Mouse (Mus musculus) gastrocnemius, postnatal 14 days (tissue): ENCODE data around the gene Ldb2. TPM values are rescaled to one million over a fixed set of nuclear protein-coding genes. Genes with fewer than 3 reads are reported as not detected.
A peak's percentile ranks its signal among the peaks of the same experiment; 100 is the strongest.

Source experiments
- DNase-seq: peaks from one replicate; pipeline ENCODE4 v3.0.0; 2021; ENCODE audit warnings: mixed read lengths
- intact Hi-C: fragments of 180-260 bp; cut with DNase I; formaldehyde crosslinking; loops from one replicate; pipeline ENCODE4 v1.15.1; 2025; ENCODE audit warnings: low total_unique reads
- long read RNA-seq, 2 experiments: library from polyadenylated mRNA; stranded (forward); transcript quantifications; one replicate each; pipeline ENCODE4 v2.0.0; 2021
- total RNA-seq, 2 experiments: library from RNA; stranded (reverse); gene quantifications; 2 replicates each; pipeline ENCODE4 v1.2.3; 2021

Gene Ldb2
- total RNA-seq, result 1 to 10 TPM; 9.3 to 9.5 TPM
- long read RNA-seq, experiment 1, partial matches to known transcripts, result 0 of 4 reads
- long read RNA-seq, experiment 1, other reads (novel, unspliced or antisense), result 1 of 4 reads
- long read RNA-seq, experiment 2, partial matches to known transcripts, result 0 of 2 reads
- long read RNA-seq, experiment 2, other reads (novel, unspliced or antisense), result 1 of 2 reads

DNA sequence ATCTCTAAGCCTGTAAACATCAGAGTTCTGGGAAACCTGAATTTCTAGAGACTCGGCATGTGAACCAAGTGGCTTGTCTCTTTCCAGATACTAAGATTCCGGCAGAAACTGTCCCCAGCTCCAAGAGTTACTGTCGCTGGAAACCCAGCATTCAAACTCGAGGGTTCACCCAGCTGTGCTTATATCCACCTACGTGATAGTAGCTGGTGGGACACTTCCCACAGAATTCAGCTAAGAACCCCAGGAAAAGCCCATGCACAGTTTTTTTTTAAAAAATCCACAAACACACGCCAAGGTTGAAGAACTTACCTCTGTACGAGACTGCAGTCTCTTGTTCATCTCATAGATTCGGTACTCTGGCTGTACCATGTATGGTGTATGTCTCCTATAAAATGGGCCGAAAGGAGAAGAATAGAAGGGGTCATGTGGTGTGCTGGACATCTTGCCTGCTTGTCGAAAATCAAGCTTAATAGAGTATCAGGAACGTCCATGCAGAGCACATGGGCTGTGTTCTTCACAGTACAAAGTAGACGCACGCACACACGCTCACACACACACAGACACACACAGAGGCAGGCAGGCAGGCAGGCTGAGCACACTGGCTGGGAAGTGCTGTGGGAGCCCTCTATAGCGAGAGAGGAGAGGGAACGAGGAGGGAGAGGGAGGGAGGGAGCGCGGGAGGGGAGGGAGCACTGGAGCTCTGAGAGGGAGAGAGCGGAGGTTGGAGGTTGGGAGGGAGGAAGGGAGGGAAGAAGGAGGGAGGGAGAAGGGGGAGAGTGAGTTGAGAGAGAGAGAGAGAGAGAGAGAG is at the start of gene Ldb2:
Gene Ldb2, minus strand, starts transcription at position 628 of the 808 bp plus-strand sequence.
- DNase-seq, result peak; percentile 65
- intact Hi-C loops, result no loop called here

- DNase-seq, result peak; percentile 17
- intact Hi-C loops, result no loop called here
These were observed 31.8 kb upstream of the Ldb2 start for GRCm38 (mm10) chr5:44831287-44831686.

GRCm38 (mm10) chr5:44815506-44815905 is 16.0 kb upstream of the Ldb2 start:
- intact Hi-C loops, result no loop called here
- DNase-seq, result no peak

DNA sequence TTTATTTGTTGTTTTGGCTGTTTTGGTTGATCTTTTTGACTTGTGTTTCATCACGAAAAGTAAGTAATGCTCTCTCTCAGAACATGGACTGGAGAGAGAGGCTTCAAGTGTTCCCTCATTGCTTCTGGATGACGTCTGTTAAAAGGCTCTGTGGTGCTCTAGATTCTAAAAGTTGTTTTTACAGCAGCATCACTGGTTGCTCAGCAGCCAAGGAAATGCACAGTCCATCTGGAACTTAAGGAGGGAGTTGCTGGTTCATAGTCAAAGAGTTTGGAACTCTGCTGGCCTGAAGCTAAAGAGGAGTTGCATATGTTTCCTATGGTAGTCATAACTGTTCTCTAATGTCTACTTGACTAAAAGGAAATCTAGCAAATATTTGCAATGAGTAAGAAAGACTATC is 6.5 kb upstream of the Ldb2 start:
- intact Hi-C loops, result no loop called here
- no peak for DNase-seq

- no peak for DNase-seq
- intact Hi-C loops, result no loop called here
These were observed 1.6 kb upstream of the Ldb2 start for GRCm38 (mm10) chr5:44801100-44801499.

GRCm38 (mm10) chr5:44799861-44800260 is 381 bp upstream of the Ldb2 start:
- intact Hi-C loops, result no loop called here
- DNase-seq, result no peak

DNA sequence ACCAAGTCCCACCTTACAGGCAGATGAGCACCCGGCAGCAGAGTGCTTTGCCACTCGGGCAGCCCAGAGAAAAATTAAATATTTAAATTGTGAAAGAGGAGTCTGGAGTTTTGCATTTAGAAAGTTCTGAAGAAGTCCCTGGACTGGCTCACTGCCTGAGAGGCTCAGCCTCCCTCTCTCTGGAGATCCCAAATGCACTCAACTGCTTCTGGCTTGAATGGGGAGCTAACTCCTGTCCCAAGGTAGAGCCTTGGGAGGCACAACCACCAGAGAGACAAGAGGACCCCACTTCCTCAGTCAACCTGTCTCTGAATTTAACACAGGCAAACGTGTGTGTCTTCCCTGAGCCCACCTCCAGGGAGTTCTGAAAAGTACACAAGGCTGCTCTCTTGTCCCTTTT is 987 bp downstream of the Ldb2 start:
- intact Hi-C loops, result no loop called here
- no peak for DNase-seq

GRCm38 (mm10) chr5:44798056-44798455 is 1.4 kb downstream of the Ldb2 start:
- DNase-seq, result no peak
- intact Hi-C loops, result no loop called here

- no peak for DNase-seq
- intact Hi-C loops, result no loop called here
These were observed 14.9 kb downstream of the Ldb2 start for GRCm38 (mm10) chr5:44784591-44784990.

DNA sequence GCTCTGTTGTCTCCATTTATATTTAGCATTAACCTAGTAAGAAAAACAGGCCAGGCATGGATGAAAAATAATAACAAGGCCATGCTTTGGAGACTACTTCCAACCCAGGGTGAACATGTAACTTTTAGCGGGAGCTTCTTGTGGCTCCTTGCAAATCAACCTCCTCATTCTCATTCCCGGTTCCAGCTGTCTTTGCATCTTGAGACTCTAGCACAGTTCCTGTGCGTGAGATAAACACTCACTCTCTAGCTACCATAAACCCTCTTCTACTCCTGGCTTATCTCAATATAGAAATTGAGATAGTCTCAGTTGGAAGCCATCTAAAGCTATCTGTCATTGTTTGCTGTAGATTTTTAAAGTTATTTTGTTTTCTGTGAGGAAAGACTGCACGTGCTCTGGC is 20.1 kb downstream of the Ldb2 start:
- intact Hi-C loops, result no loop called here

GRCm38 (mm10) chr5:44768472-44768871 is 31.0 kb downstream of the Ldb2 start:
- DNase-seq, result no peak
- intact Hi-C loops, result no loop called here

More for the DNA sequence above, 20.1 kb downstream of the Ldb2 start:
- no peak for DNase-seq

- DNase-seq, result no peak
- intact Hi-C loops, result no loop called here
These were observed 34.6 kb downstream of the Ldb2 start for GRCm38 (mm10) chr5:44764911-44765310.

- intact Hi-C loops, result no loop called here
- DNase-seq, result no peak
These were observed 40.3 kb downstream of the Ldb2 start for GRCm38 (mm10) chr5:44759178-44759577.

DNA sequence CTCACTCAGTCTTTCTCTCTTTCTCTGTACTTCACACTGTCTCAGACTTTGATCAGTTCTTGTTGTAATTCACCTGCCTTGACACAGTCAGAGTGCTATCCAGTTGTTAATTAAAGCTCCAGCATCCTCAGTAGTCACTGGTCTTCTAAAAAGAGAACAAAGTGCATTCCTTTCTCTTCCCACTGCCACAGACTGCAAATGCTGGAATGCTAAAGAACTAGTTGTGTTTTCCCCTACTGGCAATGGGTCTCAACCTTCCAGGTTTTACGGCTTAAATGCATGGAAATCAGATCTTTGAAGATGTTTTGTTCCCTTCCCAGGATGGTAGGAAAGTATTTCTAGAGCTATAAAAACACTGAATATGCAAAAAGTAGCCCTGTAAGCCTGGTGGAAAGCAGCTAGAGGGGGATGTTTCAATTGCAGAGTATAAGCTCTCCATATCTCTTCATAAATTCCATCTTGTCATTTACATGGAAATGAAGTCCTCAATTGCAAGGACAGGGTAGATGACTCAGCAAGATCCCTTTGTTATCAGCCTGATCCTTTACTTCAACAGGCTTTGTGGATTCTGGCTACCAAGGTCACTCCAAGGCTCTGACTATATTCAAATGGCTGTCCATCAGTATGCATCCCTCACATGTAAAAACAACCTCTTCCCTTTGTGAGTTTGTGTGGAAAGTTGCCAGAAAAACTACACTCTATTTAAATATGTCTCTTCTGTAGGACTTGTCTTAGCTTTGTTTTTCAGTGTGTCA is 45.1 kb downstream of the Ldb2 start:
- no peak for DNase-seq
- intact Hi-C loops, result no loop called here

DNA sequence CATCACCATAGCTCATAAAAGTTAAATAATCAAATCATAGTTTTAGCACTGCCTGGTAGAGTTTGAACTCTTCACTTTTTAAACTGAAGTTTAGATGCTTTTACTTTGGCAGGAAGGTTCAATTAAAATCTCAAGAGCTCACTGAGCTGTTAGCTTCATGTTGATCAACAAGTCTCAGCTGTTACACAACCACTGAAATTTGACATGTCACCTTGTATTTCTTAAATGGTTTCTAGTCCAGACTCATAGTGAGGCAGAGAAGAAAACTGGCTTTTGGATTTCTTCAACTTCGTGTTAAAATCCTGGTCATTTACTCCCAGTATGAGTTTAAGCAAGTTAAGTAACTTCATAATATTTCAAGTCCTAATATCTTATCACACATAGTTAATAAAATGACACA is 53.8 kb downstream of the Ldb2 start:
- no peak for DNase-seq
- intact Hi-C loops, result no loop called here

DNA sequence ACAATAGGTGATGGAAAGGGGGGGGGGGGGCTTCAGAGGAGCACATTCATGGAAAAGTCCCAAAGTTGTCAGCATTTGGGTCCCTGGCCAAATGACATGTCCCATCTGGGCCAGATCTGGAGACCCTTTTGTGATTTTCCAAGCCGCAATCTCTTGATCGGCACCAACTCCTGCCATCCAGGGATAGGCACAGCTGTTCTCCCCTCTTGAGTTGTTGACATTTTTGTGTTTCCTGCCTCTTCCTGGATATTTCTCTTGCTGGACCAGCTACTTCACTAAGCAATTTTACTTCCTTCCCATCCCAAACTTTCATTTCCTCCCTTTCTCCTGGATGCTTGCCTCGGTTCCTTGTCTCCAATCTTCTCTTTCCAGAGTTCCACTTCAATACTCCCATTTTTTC is 63.1 kb downstream of the Ldb2 start:
- intact Hi-C loops, result no loop called here
- DNase-seq, result no peak

DNA sequence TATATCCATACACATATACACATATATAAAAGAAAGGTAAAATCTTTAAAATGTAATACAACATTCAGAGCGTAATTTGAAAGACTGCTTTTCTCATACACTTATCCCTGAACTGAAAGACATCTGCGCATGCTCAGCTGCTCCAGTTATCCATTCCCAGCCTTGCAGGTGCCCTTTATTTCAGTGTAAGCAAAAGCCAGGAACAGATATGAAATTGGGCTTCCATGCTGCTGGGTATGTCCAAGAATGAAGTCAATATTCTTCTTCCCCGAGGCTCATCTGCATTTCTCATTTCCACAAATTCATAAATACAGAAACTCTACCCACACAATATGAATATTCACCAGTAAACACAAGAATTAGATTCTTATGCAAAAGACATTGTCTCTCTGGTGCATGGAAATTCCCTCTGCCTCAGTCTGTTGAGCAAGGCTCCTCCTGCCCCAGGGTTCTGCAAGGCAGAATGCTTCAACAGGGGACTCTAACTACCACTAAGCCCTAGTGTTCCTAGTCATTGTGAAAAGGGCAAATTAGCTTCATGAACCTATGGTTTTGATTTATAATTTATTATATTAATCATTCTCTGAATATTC is 65.3 kb downstream of the Ldb2 start:
- intact Hi-C loops, result no loop called here
- DNase-seq, result no peak

DNA sequence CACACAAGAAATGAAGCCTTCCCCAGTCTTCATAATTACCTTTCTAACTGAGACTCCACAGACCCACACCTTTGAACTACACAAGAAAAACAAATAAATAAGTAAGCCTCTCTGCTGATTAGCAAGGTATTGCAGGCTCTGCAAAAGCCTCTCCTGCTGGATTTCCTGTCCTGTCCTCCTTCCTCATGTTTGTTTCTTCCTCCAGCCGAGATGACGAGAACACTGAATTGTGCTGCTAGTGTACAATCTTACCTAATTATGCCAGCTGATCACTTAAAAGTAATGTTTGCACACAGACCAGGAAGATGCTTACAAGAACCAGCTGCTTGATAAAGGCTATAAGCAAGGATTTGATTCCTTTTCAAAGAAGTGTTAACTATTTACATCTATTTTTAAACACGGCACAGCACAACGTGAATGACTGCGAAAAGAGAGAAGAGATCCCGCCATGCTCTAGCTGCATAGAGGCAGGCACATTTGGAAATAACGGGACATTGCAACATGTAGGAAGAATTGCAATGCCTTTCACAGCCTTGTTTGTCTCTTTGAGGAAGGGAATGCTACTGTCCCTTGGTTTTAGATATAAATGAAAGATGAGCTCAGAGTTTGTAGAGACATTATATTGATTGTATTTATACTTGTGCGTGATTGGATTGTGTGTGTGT is 69.7 kb downstream of the Ldb2 start:
- intact Hi-C loops, result no loop called here
- DNase-seq, result no peak

GRCm38 (mm10) chr5:44727995-44728394 is 71.5 kb downstream of the Ldb2 start:
- DNase-seq, result no peak
- intact Hi-C loops, result no loop called here
